Mouse (Mus musculus) forebrain, embryonic 16.5 days (tissue): ENCODE measurements around the gene Srcin1. TPM values are rescaled to one million over a fixed set of nuclear protein-coding genes. Genes with fewer than 3 reads are reported as not detected.
A peak's percentile ranks its signal among the peaks of the same experiment; 100 is the strongest.

Experiments used
- ATAC-seq: fragments of 200-750 bp; cut with Nextera tagmentation; 2 replicates; pipeline ENCODE4 v1.8.0; 2017; ENCODE audit warnings: mild to moderate bottlenecking, moderate library complexity
- H3K27ac ChIP-seq: fragments of 300-500 bp; sonication (generic); 2 replicates; pipeline ENCODE4 v1.5.1; 2014; ENCODE audit warnings: low read length, control low read depth
- H3K27me3 ChIP-seq: fragments of 300-500 bp; sonication (generic); replicated peaks from 2 replicates; pipeline ENCODE4 v1.6.1; 2014; ENCODE audit warnings: low read length; ENCODE audit not compliant: control insufficient read depth, insufficient read depth
- H3K36me3 ChIP-seq: fragments of 300-500 bp; sonication (generic); 2 replicates; pipeline ENCODE4 v1.6.1; 2014; ENCODE audit not compliant: control insufficient read depth, insufficient read depth
- H3K4me1 ChIP-seq: fragments of 300-500 bp; sonication (generic); replicated peaks from 2 replicates; pipeline ENCODE4 v1.6.1; 2014; ENCODE audit warnings: low read length; ENCODE audit not compliant: control insufficient read depth, insufficient read depth
- H3K4me2 ChIP-seq: fragments of 300-500 bp; sonication (generic); 2 replicates; pipeline ENCODE4 v1.6.1; 2014; ENCODE audit warnings: mild to moderate bottlenecking, low read length, control low read depth
- H3K4me3 ChIP-seq: fragments of 300-500 bp; sonication (generic); replicated peaks from 2 replicates; pipeline ENCODE4 v1.5.1; 2014; ENCODE audit warnings: mild to moderate bottlenecking, low read length, control low read depth
- H3K9ac ChIP-seq: fragments of 300-500 bp; sonication (generic); replicated peaks from 2 replicates; pipeline ENCODE4 v1.6.1; 2014; ENCODE audit warnings: low read depth, low read length, control low read depth
- H3K9me3 ChIP-seq: fragments of 300-500 bp; sonication (generic); 2 replicates; pipeline ENCODE4 v1.6.1; 2016; ENCODE audit warnings: low read length; ENCODE audit not compliant: control insufficient read depth
- WGBS: fragments of 180-500 bp; shearing (Covaris S2); extraction: QIAGEN DNeasy Blood & Tissue Kit; methylation state at CpG from one replicate; pipeline ENCODE4 v1.1.7; 2014; 5-methylcytosine and 5-hydroxymethylcytosine counted together
- polyA plus RNA-seq: library from polyadenylated mRNA; unstranded; fragments of >200 nt; fragmentation: Nextera tagmentation; extraction: Ambion mirVana; gene quantifications from 2 replicates; pipeline ENCODE4 v1.2.1, GENCODE M21; 2015

The Srcin1 gene
- polyA plus RNA-seq, 1 experiment from 2014 or later: 9.9 TPM

GRCm38 (mm10) chr11:97589216-97589615, 13.2 kb upstream of the Srcin1 start:
- no peaks in the 10 kb centered on the region for H3K36me3 ChIP-seq
- no peak overlapping the region for H3K4me2 ChIP-seq
- no peak for ATAC-seq
- H3K4me3 ChIP-seq: no peak overlapping the region
- peaks cover 9% of the 10 kb centered on the region; the same call in 1 of the 2 replicates for H3K4me1 ChIP-seq
- H3K27me3 ChIP-seq: no peaks in the 10 kb centered on the region
- no peaks in the 10 kb centered on the region for H3K9me3 ChIP-seq
- WGBS: under 1% methylated on average over 10 of the region's 10 CpGs
- no peak overlapping the region for H3K9ac ChIP-seq
- H3K27ac ChIP-seq: no peak overlapping the region

- Histone ChIP-seq H3K4me1 (peaks cover 9% of the 10 kb centered on the region; the same call in 1 of the 2 replicates), H3K9ac (no peak overlapping the region), H3K27ac (no peak overlapping the region), H3K4me2 (no peak overlapping the region), H3K9me3 (no peaks in the 10 kb centered on the region), H3K4me3 (no peak overlapping the region), H3K36me3 (no peaks in the 10 kb centered on the region), H3K27me3 (no peaks in the 10 kb centered on the region)
- no peak for ATAC-seq
- WGBS: 74% methylated on average over 10 of the region's 10 CpGs
Observed at GRCm38 (mm10) chr11:97585932-97586331, 9.9 kb upstream of the Srcin1 start.

GRCm38 (mm10) chr11:97584476-97584875, 8.5 kb upstream of the Srcin1 start:
- H3K9ac ChIP-seq: no peak overlapping the region
- WGBS: 67% methylated on average over 7 of the region's 7 CpGs
- H3K9me3 ChIP-seq: no peaks in the 10 kb centered on the region
- no peak overlapping the region for H3K4me2 ChIP-seq
- peaks cover 4% of the 10 kb centered on the region; the same call in 1 of the 2 replicates for H3K4me1 ChIP-seq
- no peak for ATAC-seq
- H3K4me3 ChIP-seq: no peak overlapping the region
- no peaks in the 10 kb centered on the region for H3K36me3 ChIP-seq
- H3K27me3 ChIP-seq: no peaks in the 10 kb centered on the region
- no peak overlapping the region for H3K27ac ChIP-seq

- Histone ChIP-seq H3K4me2 (no peak overlapping the region), H3K4me3 (no peak overlapping the region), H3K4me1 (peaks cover 17% of the 10 kb centered on the region), H3K36me3 (no peaks in the 10 kb centered on the region), H3K27ac (no peak overlapping the region), H3K9ac (no peak overlapping the region), H3K27me3 (no peaks in the 10 kb centered on the region), H3K9me3 (no peaks in the 10 kb centered on the region)
- 8% methylated on average over 10 of the region's 10 CpGs for WGBS
- no peak for ATAC-seq
Observed at GRCm38 (mm10) chr11:97579088-97579857, 3.3 kb upstream of the Srcin1 start.

- Histone ChIP-seq H3K4me3 (no peak overlapping the region), H3K9ac (no peak overlapping the region), H3K9me3 (no peaks in the 10 kb centered on the region), H3K4me2 (no peak overlapping the region), H3K36me3 (no peaks in the 10 kb centered on the region), H3K4me1 (peaks cover 24% of the 10 kb centered on the region), H3K27ac (no peak overlapping the region), H3K27me3 (no peaks in the 10 kb centered on the region)
- WGBS: 27% methylated on average over 2 of the region's 2 CpGs
- ATAC-seq: no peak
Observed at GRCm38 (mm10) chr11:97578286-97578685, 2.3 kb upstream of the Srcin1 start.

- peak overlapping the region; percentile 85 for H3K4me3 ChIP-seq
- no peaks in the 10 kb centered on the region for H3K9me3 ChIP-seq
- H3K9ac ChIP-seq: peak overlapping the region; percentile 97
- no peaks in the 10 kb centered on the region for H3K27me3 ChIP-seq
- H3K4me2 ChIP-seq: peak overlapping the region; percentile 86
- H3K27ac ChIP-seq: peak overlapping the region; percentile 97
- WGBS: 0% methylated on average over 18 of the region's 18 CpGs
- peak; percentile 46 for ATAC-seq
- H3K36me3 ChIP-seq: no peaks in the 10 kb centered on the region
- H3K4me1 ChIP-seq: peaks cover 50% of the 10 kb centered on the region
Observed at GRCm38 (mm10) chr11:97575638-97576037, 348 bp downstream of the Srcin1 start.

GRCm38 (mm10) chr11:97575075-97575474, 911 bp downstream of the Srcin1 start:
- peak; percentile 38 for ATAC-seq

GRCm38 (mm10) chr11:97574551-97575051, 1.4 kb downstream of the Srcin1 start:
- H3K27me3 ChIP-seq: no peaks in the 10 kb centered on the region
- H3K36me3 ChIP-seq: no peaks in the 10 kb centered on the region
- H3K27ac ChIP-seq: peak overlapping the region; percentile 97
- no peaks in the 10 kb centered on the region for H3K9me3 ChIP-seq
- H3K4me1 ChIP-seq: peaks cover 61% of the 10 kb centered on the region
- 2% methylated on average over 27 of the region's 43 CpGs for WGBS
- peak overlapping the region; percentile 85 for H3K4me3 ChIP-seq
- peak overlapping the region; percentile 97 for H3K9ac ChIP-seq
- peak overlapping the region; percentile 86 for H3K4me2 ChIP-seq
- ATAC-seq: peak; percentile 11; the same call in 1 of the 2 replicates

More at GRCm38 (mm10) chr11:97575075-97575474, 911 bp downstream of the Srcin1 start:
- peak overlapping the region; percentile 85 for H3K4me3 ChIP-seq
- H3K4me1 ChIP-seq: peaks cover 56% of the 10 kb centered on the region
- peak overlapping the region; percentile 86 for H3K4me2 ChIP-seq
- H3K9me3 ChIP-seq: no peaks in the 10 kb centered on the region
- no peaks in the 10 kb centered on the region for H3K27me3 ChIP-seq
- H3K9ac ChIP-seq: peak overlapping the region; percentile 97
- H3K36me3 ChIP-seq: no peaks in the 10 kb centered on the region
- H3K27ac ChIP-seq: peak overlapping the region; percentile 97
- WGBS: under 1% methylated on average over 33 of the region's 62 CpGs

- Histone ChIP-seq H3K9me3 (no peaks in the 10 kb centered on the region), H3K9ac (peak overlapping the region; percentile 97), H3K4me3 (peak overlapping the region; percentile 85), H3K27me3 (no peaks in the 10 kb centered on the region), H3K27ac (peak overlapping the region; percentile 97), H3K4me2 (peak overlapping the region; percentile 86), H3K4me1 (peaks cover 65% of the 10 kb centered on the region), H3K36me3 (no peaks in the 10 kb centered on the region)
- under 1% methylated on average over 19 of the region's 28 CpGs for WGBS
- ATAC-seq: peak; percentile 46
Observed at GRCm38 (mm10) chr11:97573891-97574550, 2.0 kb downstream of the Srcin1 start.
